18 mouse cellular contexts compared by ENCODE assay signal in the genomic region with DNA sequence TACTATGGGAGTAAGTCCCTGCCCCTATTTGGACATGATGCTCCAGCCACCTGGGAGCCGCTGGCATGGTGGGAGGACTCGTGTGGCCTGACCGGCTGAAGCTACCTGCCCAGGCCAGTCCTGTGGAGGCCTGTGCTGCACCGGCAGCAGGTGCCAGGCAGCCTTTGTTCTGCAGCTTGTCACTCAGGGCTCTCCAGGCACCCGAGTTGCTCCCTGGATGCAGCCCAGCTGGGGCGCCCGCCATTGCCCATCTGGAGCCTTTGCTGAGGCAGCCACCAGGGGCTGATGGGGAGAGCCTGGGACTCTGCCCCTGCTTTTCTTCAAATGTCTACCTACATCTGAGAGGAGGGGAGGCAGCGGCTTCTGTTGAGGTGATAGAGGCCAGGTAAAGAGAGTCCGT. TPM values are rescaled to one million over a fixed set of nuclear protein-coding genes. Genes with fewer than 3 reads are reported as not detected.
DNase-seq lines count a peak whose midpoint lies in the region; ATAC-seq and TF ChIP-seq lines count a peak whose summit lies in the region.
"Had no signal": no experiment of that assay in that cellular context is flagged by ENCODE, and none has a peak within 500 bp of the region (broad histone marks: within the 10 kb centered on the region; RNA-seq: fewer than 3 reads in every experiment).

No protein-coding gene starts in this region.

- peaks cover 78% of the 10 kb centered on the region for H3K4me1 ChIP-seq in forebrain, embryonic 12.5 days
- peaks cover 15% of the 10 kb centered on the region for H3K4me1 ChIP-seq in forebrain, postnatal 0 days (ENCODE audit: insufficient read depth)
- H3K4me1 ChIP-seq in neural tube, embryonic 12.5 days = peaks cover 87% of the 10 kb centered on the region
- peaks cover 89% of the 10 kb centered on the region for H3K4me1 ChIP-seq in neural tube, embryonic 15.5 days
- peaks cover 28% of the 10 kb centered on the region for H3K4me1 ChIP-seq in hindbrain, embryonic 11.5 days (replicated peaks; ENCODE audit: control insufficient read depth, insufficient read depth, low read length)
- peaks cover 98% of the 10 kb centered on the region for H3K4me1 ChIP-seq in neural tube, embryonic 13.5 days (replicated peaks)
- peaks cover 62% of the 10 kb centered on the region for H3K4me1 ChIP-seq in limb, embryonic 10.5 days

- H3K9me3 ChIP-seq in forebrain, embryonic 12.5 days = no peaks in the 10 kb centered on the region
- H3K9me3 ChIP-seq in forebrain, postnatal 0 days (ENCODE audit: low read length) = no peaks in the 10 kb centered on the region
- no peaks in the 10 kb centered on the region for H3K9me3 ChIP-seq in neural tube, embryonic 12.5 days
- no peaks in the 10 kb centered on the region for H3K9me3 ChIP-seq in neural tube, embryonic 15.5 days (replicated peaks)
- H3K9me3 ChIP-seq in hindbrain, embryonic 11.5 days (ENCODE audit: control insufficient read depth, low read length) = no peaks in the 10 kb centered on the region
- H3K9me3 ChIP-seq in neural tube, embryonic 13.5 days = no peaks in the 10 kb centered on the region
- H3K9me3 ChIP-seq in limb, embryonic 10.5 days (replicated peaks) = no peaks in the 10 kb centered on the region
- H3K9me3 ChIP-seq: embryonic facial prominence, embryonic 13.5 days; heart, embryonic 12.5 days; limb, embryonic 12.5 days; lung, embryonic 15.5 days had no signal

- H3K4me2 ChIP-seq in forebrain, embryonic 12.5 days = no peak overlapping the region
- H3K4me2 ChIP-seq in forebrain, postnatal 0 days (ENCODE audit: low read depth) = no peak overlapping the region
- peak overlapping the region; percentile 1; the same call in 1 of the 2 replicates for H3K4me2 ChIP-seq in neural tube, embryonic 12.5 days (replicated peaks)
- no peak overlapping the region for H3K4me2 ChIP-seq in neural tube, embryonic 15.5 days
- H3K4me2 ChIP-seq in hindbrain, embryonic 11.5 days (replicated peaks; ENCODE audit: low read depth, low read length) = no peak overlapping the region
- H3K4me2 ChIP-seq in neural tube, embryonic 13.5 days = 0 out of 2 replicates have a peak overlapping the region, but pooled peaks have one; percentile 16
- H3K4me2 ChIP-seq: embryonic facial prominence, embryonic 13.5 days; heart, embryonic 12.5 days; limb, embryonic 12.5 days; lung, embryonic 15.5 days had no signal

- intact Hi-C loops in left cerebral cortex, adult 2 months (cut with DNase I) = no loop called here

- DNase-seq in forebrain, postnatal 0 days = no peak
- DNase-seq in hindbrain, embryonic 11.5 days (ENCODE audit: low spot score) = no peak
- DNase-seq in limb, embryonic 10.5 days (ENCODE audit: low spot score) = no peak
- DNase-seq in left cerebral cortex, adult 2 months (ENCODE audit: extremely low spot score in 1 of 2, low spot score in 2 of 2) = no peak
- DNase-seq: cerebellum, adult 9-11 months; heart, postnatal 14 days; kidney, adult 9 months; lung, postnatal 4 days had no signal

- H3K4me3 ChIP-seq in forebrain, embryonic 12.5 days (replicated peaks) = no peak overlapping the region
- H3K4me3 ChIP-seq in forebrain, postnatal 0 days (ENCODE audit: low read depth, low read length) = no peak overlapping the region
- no peak overlapping the region for H3K4me3 ChIP-seq in neural tube, embryonic 12.5 days
- no peak overlapping the region for H3K4me3 ChIP-seq in neural tube, embryonic 15.5 days (replicated peaks)
- H3K4me3 ChIP-seq in hindbrain, embryonic 11.5 days (ENCODE audit: low read depth, low read length) = no peak overlapping the region
- no peak overlapping the region for H3K4me3 ChIP-seq in neural tube, embryonic 13.5 days
- no peak overlapping the region for H3K4me3 ChIP-seq in limb, embryonic 10.5 days
- no peak overlapping the region for H3K4me3 ChIP-seq in left cerebral cortex, adult 2 months
- H3K4me3 ChIP-seq: embryonic facial prominence, embryonic 13.5 days; heart, embryonic 12.5 days; limb, embryonic 12.5 days; lung, embryonic 15.5 days; myocyte had no signal

- 0 out of 2 replicates have a peak, but pooled peaks cover 10% of the 10 kb centered on the region for H3K36me3 ChIP-seq in forebrain, embryonic 12.5 days (replicated peaks)
- no peaks in the 10 kb centered on the region for H3K36me3 ChIP-seq in forebrain, postnatal 0 days (ENCODE audit: insufficient read depth)
- no peaks in the 10 kb centered on the region for H3K36me3 ChIP-seq in neural tube, embryonic 12.5 days
- no peaks in the 10 kb centered on the region for H3K36me3 ChIP-seq in neural tube, embryonic 15.5 days
- H3K36me3 ChIP-seq in hindbrain, embryonic 11.5 days (ENCODE audit: control insufficient read depth, insufficient read depth, low read length) = no peaks in the 10 kb centered on the region
- H3K36me3 ChIP-seq in neural tube, embryonic 13.5 days = no peaks in the 10 kb centered on the region
- H3K36me3 ChIP-seq in limb, embryonic 10.5 days = no peaks in the 10 kb centered on the region
- H3K36me3 ChIP-seq: heart, embryonic 12.5 days; limb, embryonic 12.5 days; lung, embryonic 15.5 days had no signal

- H3K27ac ChIP-seq in forebrain, embryonic 12.5 days = peak overlapping the region; percentile 53; the same call in 1 of the 2 replicates
- H3K27ac ChIP-seq in forebrain, postnatal 0 days (ENCODE audit: low read depth, low read length) = no peak overlapping the region
- H3K27ac ChIP-seq in neural tube, embryonic 12.5 days = no peak overlapping the region
- no peak overlapping the region for H3K27ac ChIP-seq in neural tube, embryonic 15.5 days (replicated peaks)
- 0 out of 2 replicates have a peak overlapping the region, but pooled peaks have one; percentile 14 for H3K27ac ChIP-seq in hindbrain, embryonic 11.5 days (ENCODE audit: low read depth, low read length)
- H3K27ac ChIP-seq in neural tube, embryonic 13.5 days (replicated peaks) = peak overlapping the region; percentile 55
- no peak overlapping the region for H3K27ac ChIP-seq in limb, embryonic 10.5 days
- no peak overlapping the region for H3K27ac ChIP-seq in left cerebral cortex, adult 2 months
- H3K27ac ChIP-seq: embryonic facial prominence, embryonic 13.5 days; limb, embryonic 12.5 days; liver, embryonic 14.5 days; lung, embryonic 15.5 days had no signal

- TF ChIP-seq CTCF in forebrain, postnatal 0 days (IDR thresholded peaks at IDR 0.05; ENCODE audit: low read depth) = no peak; the same call in 1 of the 2 replicates
- TF ChIP-seq CTCF in left cerebral cortex, adult 2 months (IDR thresholded peaks at IDR 0.05) = no peak

- H3K27me3 ChIP-seq in forebrain, embryonic 12.5 days = peaks cover 3% of the 10 kb centered on the region; the same call in 1 of the 2 replicates
- no peaks in the 10 kb centered on the region for H3K27me3 ChIP-seq in forebrain, postnatal 0 days (ENCODE audit: insufficient read depth, low read length)
- no peaks in the 10 kb centered on the region for H3K27me3 ChIP-seq in neural tube, embryonic 12.5 days (replicated peaks)
- H3K27me3 ChIP-seq in neural tube, embryonic 15.5 days (replicated peaks) = no peaks in the 10 kb centered on the region
- H3K27me3 ChIP-seq in hindbrain, embryonic 11.5 days (ENCODE audit: control insufficient read depth, insufficient read depth, low read length) = 0 out of 2 replicates have a peak, but pooled peaks cover 2% of the 10 kb centered on the region
- H3K27me3 ChIP-seq in neural tube, embryonic 13.5 days = no peaks in the 10 kb centered on the region
- H3K27me3 ChIP-seq in limb, embryonic 10.5 days (ENCODE audit: low read depth, poor library complexity, severe bottlenecking) = peaks cover 47% of the 10 kb centered on the region
- H3K27me3 ChIP-seq: lung, embryonic 15.5 days had no signal

- WGBS in forebrain, embryonic 12.5 days = 68% methylated on average over 9 of the region's 9 CpGs
- WGBS in forebrain, postnatal 0 days = 47% methylated on average over 9 of the region's 9 CpGs
- WGBS in neural tube, embryonic 12.5 days = 71% methylated on average over 9 of the region's 9 CpGs
- WGBS in neural tube, embryonic 15.5 days = 53% methylated on average over 9 of the region's 9 CpGs
- WGBS in hindbrain, embryonic 11.5 days = 74% methylated on average over 9 of the region's 9 CpGs
- WGBS in neural tube, embryonic 13.5 days = 52% methylated on average over 9 of the region's 9 CpGs
- 85% methylated on average over 9 of the region's 9 CpGs for WGBS in limb, embryonic 10.5 days

- no peak overlapping the region for H3K9ac ChIP-seq in forebrain, embryonic 12.5 days
- no peak overlapping the region for H3K9ac ChIP-seq in forebrain, postnatal 0 days
- no peak overlapping the region for H3K9ac ChIP-seq in neural tube, embryonic 12.5 days
- H3K9ac ChIP-seq in neural tube, embryonic 15.5 days (replicated peaks) = no peak overlapping the region
- no peak overlapping the region for H3K9ac ChIP-seq in hindbrain, embryonic 11.5 days (ENCODE audit: low read depth, low read length)
- peak overlapping the region; percentile 49 for H3K9ac ChIP-seq in neural tube, embryonic 13.5 days
- H3K9ac ChIP-seq: embryonic facial prominence, embryonic 13.5 days; heart, embryonic 12.5 days; limb, embryonic 12.5 days; liver, embryonic 14.5 days; lung, embryonic 15.5 days had no signal

- ATAC-seq in forebrain, embryonic 12.5 days (ENCODE audit: low FRiP score) = peak; percentile 34; the same call in 1 of the 2 replicates
- no peak for ATAC-seq in forebrain, postnatal 0 days
- no peak for ATAC-seq in neural tube, embryonic 12.5 days (ENCODE audit: low FRiP score, low read depth)
- no peak for ATAC-seq in neural tube, embryonic 15.5 days (ENCODE audit: low FRiP score)
- ATAC-seq in hindbrain, embryonic 11.5 days (ENCODE audit: low FRiP score) = no peak
- no peak for ATAC-seq in neural tube, embryonic 13.5 days (ENCODE audit: low read depth)

RNA-seq across cellular contexts. Expression of a gene that starts 6.3 kb away (rescaled TPM):
- 11.4 and 12.1 TPM in 2 replicates for polyA plus RNA-seq in forebrain, embryonic 12.5 days (2016; fragmentation: Nextera tagmentation; extraction: Ambion mirVana)
- total RNA-seq in forebrain, postnatal 0 days (2014; rRNA removed) = 29.5 and 43.7 TPM in 2 replicates
- polyA plus RNA-seq in forebrain, postnatal 0 days (2015; fragmentation: Nextera tagmentation; extraction: Ambion mirVana) = 7.2 and 11.8 TPM in 2 replicates
- 15.2 and 15.5 TPM in 2 replicates for polyA plus RNA-seq in neural tube, embryonic 12.5 days (2016; fragmentation: Nextera tagmentation; extraction: Ambion mirVana)
- polyA plus RNA-seq in neural tube, embryonic 15.5 days (2015; fragmentation: Nextera tagmentation; extraction: Ambion mirVana) = 14.0 and 14.9 TPM in 2 replicates
- 8.5 and 10.9 TPM in 2 replicates for polyA plus RNA-seq in hindbrain, embryonic 11.5 days (2014; fragmentation: Nextera tagmentation; extraction: Ambion mirVana)
- 12.0 and 14.1 TPM in 2 replicates for polyA plus RNA-seq in neural tube, embryonic 13.5 days (2015; fragmentation: Nextera tagmentation; extraction: Ambion mirVana)
- 3.8 and 4.2 TPM in 2 replicates for polyA plus RNA-seq in limb, embryonic 10.5 days (2016; fragmentation: Nextera tagmentation; extraction: Ambion mirVana)
- 100 to 1,000 TPM; 112 to 114 TPM for total RNA-seq in left cerebral cortex, adult 2 months (2021)

Comparison
In these comparisons a context has a peak if more than half of its experiments do, and no peak if none do; other contexts are left out.
1. H3K27ac ChIP-seq: peak in forebrain, embryonic 12.5 days (single experiment), hindbrain, embryonic 11.5 days (single experiment) and neural tube, embryonic 13.5 days (single experiment); none in forebrain, postnatal 0 days (single experiment), neural tube, embryonic 12.5 days (single experiment), neural tube, embryonic 15.5 days (single experiment), limb, embryonic 10.5 days (single experiment) and left cerebral cortex, adult 2 months (single experiment).
2. H3K4me2 ChIP-seq: peak in neural tube, embryonic 12.5 days (single experiment) and neural tube, embryonic 13.5 days (single experiment); none in forebrain, embryonic 12.5 days (single experiment), forebrain, postnatal 0 days (single experiment), neural tube, embryonic 15.5 days (single experiment) and hindbrain, embryonic 11.5 days (single experiment).